Comparison of ENCODE assay signal across 16 mouse cellular contexts in the genomic region with DNA sequence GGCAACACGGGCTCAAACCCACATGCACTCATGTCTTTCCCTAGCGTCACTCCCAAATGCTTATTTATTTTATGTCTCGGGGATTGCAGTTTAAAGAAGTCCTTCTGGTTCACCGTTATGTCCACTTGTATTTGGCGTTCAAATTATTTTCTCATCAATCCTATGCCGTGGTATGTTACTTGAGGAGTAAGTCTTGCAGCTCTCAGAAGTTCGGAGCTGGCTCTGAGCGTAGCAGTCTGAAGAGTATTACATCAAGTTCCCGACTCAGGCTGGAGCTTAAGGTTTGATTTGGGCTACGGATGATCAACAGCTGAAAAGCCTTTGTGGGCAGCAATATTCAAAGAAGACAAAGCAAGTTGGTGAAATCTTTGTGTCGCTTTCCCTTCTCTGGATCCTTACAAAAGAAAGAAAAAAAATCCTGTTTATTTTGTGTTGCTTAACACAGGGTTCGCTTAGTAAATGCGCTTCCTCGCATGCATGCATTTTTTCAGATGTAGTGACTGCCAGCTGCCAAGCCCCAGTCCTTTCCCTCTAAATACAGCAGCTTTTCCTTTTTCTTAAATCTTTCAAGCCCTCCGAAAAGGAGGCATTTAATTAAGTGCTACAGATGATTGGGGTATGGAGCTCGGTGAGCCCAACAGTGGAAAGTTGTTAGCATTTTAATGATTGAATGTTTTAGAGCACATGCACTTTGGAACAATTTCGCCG.
A peak's percentile ranks its signal among the peaks of the same experiment; 100 is the strongest.
DNase-seq lines count a peak whose midpoint lies in the region; ATAC-seq lines count a peak whose summit lies in the region.
"Had no signal": no experiment of that assay in that cellular context is flagged by ENCODE, and none has a peak within 500 bp of the region (broad histone marks: within the 10 kb centered on the region; RNA-seq: fewer than 3 reads in every experiment).

No protein-coding gene starts in this region.

- H3K9ac ChIP-seq in kidney, embryonic 15.5 days = no peak overlapping the region
- H3K9ac ChIP-seq in forebrain, embryonic 16.5 days (replicated peaks; ENCODE audit: low read depth, low read length) = 0 out of 2 replicates have a peak overlapping the region, but pooled peaks have one; percentile 12
- no peak overlapping the region for H3K9ac ChIP-seq in midbrain, embryonic 13.5 days (replicated peaks)
- H3K9ac ChIP-seq: embryonic facial prominence, embryonic 15.5 days had no signal

- no peak for DNase-seq in kidney, postnatal 14 days
- DNase-seq in forebrain, embryonic 10.5 days (ENCODE audit: extremely low spot score, low spot score) = no peak
- no peak for DNase-seq in ovary, postnatal 36 days (ENCODE audit: low spot score)
- no peak for DNase-seq in right cerebral cortex, postnatal 4 days
- DNase-seq: adrenal gland, postnatal 14 days; cerebellum, adult 2 months; layer of hippocampus, adult 9-11 months; liver; right cerebral cortex, postnatal 25 days; thymus, postnatal 14 days had no signal

- no peaks in the 10 kb centered on the region for H3K9me3 ChIP-seq in kidney, embryonic 15.5 days (replicated peaks)
- H3K9me3 ChIP-seq in forebrain, embryonic 10.5 days = no peaks in the 10 kb centered on the region
- no peaks in the 10 kb centered on the region for H3K9me3 ChIP-seq in forebrain, embryonic 16.5 days (ENCODE audit: control insufficient read depth, low read length)
- H3K9me3 ChIP-seq in midbrain, embryonic 13.5 days = no peaks in the 10 kb centered on the region
- H3K9me3 ChIP-seq: embryonic facial prominence, embryonic 15.5 days had no signal

- H3K4me3 ChIP-seq in kidney, embryonic 15.5 days (replicated peaks) = no peak overlapping the region
- no peak overlapping the region for H3K4me3 ChIP-seq in forebrain, embryonic 10.5 days
- peak overlapping the region; percentile 13; the same call in 1 of the 2 replicates for H3K4me3 ChIP-seq in forebrain, embryonic 16.5 days (replicated peaks; ENCODE audit: low read length)
- H3K4me3 ChIP-seq in midbrain, embryonic 13.5 days (replicated peaks) = no peak overlapping the region
- H3K4me3 ChIP-seq: embryonic facial prominence, embryonic 15.5 days had no signal

- no peak for ATAC-seq in kidney, embryonic 15.5 days (replicated peaks; ENCODE audit: low FRiP score)
- peak; percentile 66 for ATAC-seq in forebrain, embryonic 16.5 days
- ATAC-seq in midbrain, embryonic 13.5 days = no peak
- ATAC-seq: inflammation-experienced regulatory T-cells, adult 6 months had no signal

- no peaks in the 10 kb centered on the region for H3K27me3 ChIP-seq in kidney, embryonic 15.5 days
- H3K27me3 ChIP-seq in forebrain, embryonic 10.5 days (ENCODE audit: poor library complexity, severe bottlenecking) = no peaks in the 10 kb centered on the region
- H3K27me3 ChIP-seq in forebrain, embryonic 16.5 days (replicated peaks; ENCODE audit: control insufficient read depth, insufficient read depth, low read length) = no peaks in the 10 kb centered on the region
- H3K27me3 ChIP-seq in midbrain, embryonic 13.5 days = no peaks in the 10 kb centered on the region
- H3K27me3 ChIP-seq: embryonic facial prominence, embryonic 15.5 days had no signal

- peak overlapping the region; percentile 10; the same call in 1 of the 2 replicates for H3K4me2 ChIP-seq in kidney, embryonic 15.5 days
- H3K4me2 ChIP-seq in forebrain, embryonic 16.5 days (ENCODE audit: low read length) = peak overlapping the region; percentile 36
- peak overlapping the region; percentile 38 for H3K4me2 ChIP-seq in midbrain, embryonic 13.5 days (replicated peaks)
- H3K4me2 ChIP-seq: embryonic facial prominence, embryonic 15.5 days; heart, embryonic 11.5 days had no signal

- no peak overlapping the region for H3K27ac ChIP-seq in kidney, embryonic 15.5 days
- H3K27ac ChIP-seq in forebrain, embryonic 10.5 days = 0 out of 2 replicates have a peak overlapping the region, but pooled peaks have one; percentile 30
- H3K27ac ChIP-seq in forebrain, embryonic 16.5 days (ENCODE audit: low read length) = no peak overlapping the region
- H3K27ac ChIP-seq in midbrain, embryonic 13.5 days = no peak overlapping the region
- H3K27ac ChIP-seq: embryonic facial prominence, embryonic 15.5 days had no signal

- no peaks in the 10 kb centered on the region for H3K36me3 ChIP-seq in kidney, embryonic 15.5 days
- H3K36me3 ChIP-seq in forebrain, embryonic 10.5 days (replicated peaks) = no peaks in the 10 kb centered on the region
- no peaks in the 10 kb centered on the region for H3K36me3 ChIP-seq in forebrain, embryonic 16.5 days (ENCODE audit: control insufficient read depth, insufficient read depth)
- H3K36me3 ChIP-seq in midbrain, embryonic 13.5 days = no peaks in the 10 kb centered on the region
- H3K36me3 ChIP-seq: embryonic facial prominence, embryonic 15.5 days had no signal

- 67% methylated on average over 18 of the region's 18 CpGs for WGBS in kidney, embryonic 15.5 days
- 69% methylated on average over 18 of the region's 18 CpGs for WGBS in forebrain, embryonic 10.5 days
- WGBS in forebrain, embryonic 16.5 days = 25% methylated on average over 18 of the region's 18 CpGs
- WGBS in midbrain, embryonic 13.5 days = 32% methylated on average over 18 of the region's 18 CpGs

- H3K4me1 ChIP-seq in kidney, embryonic 15.5 days = no peaks in the 10 kb centered on the region
- peaks cover 11% of the 10 kb centered on the region for H3K4me1 ChIP-seq in forebrain, embryonic 10.5 days
- H3K4me1 ChIP-seq in forebrain, embryonic 16.5 days (replicated peaks; ENCODE audit: control insufficient read depth, insufficient read depth, low read length) = peaks cover 10% of the 10 kb centered on the region
- peaks cover 11% of the 10 kb centered on the region for H3K4me1 ChIP-seq in midbrain, embryonic 13.5 days (replicated peaks)
- H3K4me1 ChIP-seq: embryonic facial prominence, embryonic 15.5 days had no signal
